Mouse (Mus musculus) mouse embryonic stem cell (cell line): ENCODE measurements at regions not wholly inside any gene's neighbourhood (a gene's known extent, or its start where the extent isn't known, plus 50 kb on each side); places are given as distances from the start of the nearest gene placed in this dataset.
"Not testable (repeated sequence)": the region's sequence is repeated elsewhere in the genome, so short reads cannot be mapped to it uniquely, and the experiment has no call there.

Experiments used
- in situ Hi-C, 2 experiments: fragments of 300-500 bp; cut with MboI; formaldehyde crosslinking; loops; 1 replicate in 1 of 2; 3 replicates in 1 of 2; pipeline ENCODE4 v1.14.3; 2019 to 2020; ENCODE audit warnings: low sequenced_read_pairs in 2 of 2, low pct_unique_long_range_greater_than_20kb in 1 of 2, mixed read lengths in 1 of 2; ENCODE audit not compliant: unreplicated experiment in 1 of 2

DNA sequence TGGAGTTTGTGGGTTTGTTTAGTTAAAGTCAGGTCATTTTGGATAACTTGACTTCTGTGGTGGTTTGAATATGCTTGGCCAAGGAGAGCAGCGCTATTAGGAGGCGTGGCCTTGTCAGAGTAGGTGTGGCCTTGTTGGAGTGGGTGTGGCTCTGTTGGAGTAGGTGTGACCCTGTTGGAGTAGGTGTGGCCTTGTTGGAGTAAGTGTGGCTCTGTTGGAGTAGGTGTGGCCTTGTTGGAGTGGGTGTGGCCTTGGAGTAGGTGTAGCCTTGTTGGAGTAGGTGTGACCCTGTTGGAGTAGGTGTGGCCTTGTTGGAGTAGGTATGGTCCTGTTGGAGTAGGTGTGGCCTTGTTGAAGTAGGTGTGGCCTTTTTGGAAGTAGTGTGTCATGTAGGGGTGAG is 88.4 kb upstream of the Slc38a2 start:
- in situ Hi-C loops, result not testable (repeated sequence)

- in situ Hi-C loops, result no loop called here
Observed at GRCm38 (mm10) chr15:96784578-96784977, 85.0 kb upstream of the Slc38a2 start.

DNA sequence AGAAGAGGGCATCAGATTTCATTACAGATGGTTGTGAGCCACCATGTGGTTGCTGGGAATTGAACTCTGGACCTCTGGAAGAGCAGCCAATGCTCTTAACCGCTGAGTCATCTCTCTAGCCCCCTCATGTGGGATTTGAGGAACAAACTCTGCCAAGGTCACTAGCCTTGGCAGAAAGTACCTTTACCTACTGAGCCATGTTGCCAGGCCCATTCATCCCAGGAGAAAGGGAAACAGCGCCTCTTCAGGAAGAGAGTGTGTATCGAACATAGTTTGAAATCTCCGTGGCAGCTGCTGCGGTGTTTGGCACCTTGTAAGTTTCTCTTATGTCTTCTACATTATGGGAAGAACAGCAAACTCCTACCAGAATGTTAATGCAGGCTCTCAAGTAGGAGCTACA is 82.0 kb upstream of the Slc38a2 start:
- in situ Hi-C loops, result no loop called here

DNA sequence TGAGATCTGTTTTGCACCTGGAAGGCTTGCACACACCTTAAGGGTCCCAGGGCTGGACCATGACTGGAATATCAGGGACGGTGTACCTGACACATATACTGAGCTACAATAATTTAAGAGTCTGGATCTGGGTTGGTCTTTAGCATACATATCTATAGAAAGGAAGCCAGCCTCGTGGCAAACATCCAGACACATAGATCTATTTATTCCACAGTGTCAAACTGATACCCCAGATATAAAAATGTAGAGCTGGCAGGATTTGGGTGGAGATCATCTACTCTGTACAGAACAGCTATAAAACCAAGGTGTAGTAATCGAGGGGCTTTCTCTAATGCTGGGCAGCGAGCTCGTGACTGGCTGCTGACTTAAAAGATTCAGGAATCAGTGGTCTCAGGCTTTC is 81.1 kb upstream of the Slc38a2 start:
- in situ Hi-C loops, result no loop called here

DNA sequence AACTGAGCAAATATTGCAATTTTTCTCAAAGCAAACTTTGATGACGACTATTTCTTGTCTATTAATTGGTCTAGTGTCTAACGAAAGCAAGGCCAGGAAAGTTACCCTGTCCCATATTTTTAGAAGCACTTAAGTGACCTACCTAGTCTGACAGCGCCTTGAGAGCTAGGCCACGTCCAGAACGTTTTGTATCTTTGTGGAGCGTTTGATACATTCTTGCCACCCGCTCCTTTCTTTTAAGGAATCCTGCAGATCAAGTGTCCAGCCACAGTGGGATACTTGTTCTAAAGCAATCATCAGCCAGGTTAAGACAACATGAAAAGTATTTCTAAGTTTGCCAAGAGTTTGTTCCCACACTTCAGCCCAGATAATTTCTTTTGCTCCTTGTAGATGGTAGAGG is 79.8 kb upstream of the Slc38a2 start:
- in situ Hi-C loops, result no loop called here

GRCm38 (mm10) chr15:96778321-96778926 is 78.9 kb upstream of the Slc38a2 start:
- in situ Hi-C loops, result no loop called here

- in situ Hi-C loops, result no loop called here
Observed at GRCm38 (mm10) chr15:96776476-96777075, 77.0 kb upstream of the Slc38a2 start.

DNA sequence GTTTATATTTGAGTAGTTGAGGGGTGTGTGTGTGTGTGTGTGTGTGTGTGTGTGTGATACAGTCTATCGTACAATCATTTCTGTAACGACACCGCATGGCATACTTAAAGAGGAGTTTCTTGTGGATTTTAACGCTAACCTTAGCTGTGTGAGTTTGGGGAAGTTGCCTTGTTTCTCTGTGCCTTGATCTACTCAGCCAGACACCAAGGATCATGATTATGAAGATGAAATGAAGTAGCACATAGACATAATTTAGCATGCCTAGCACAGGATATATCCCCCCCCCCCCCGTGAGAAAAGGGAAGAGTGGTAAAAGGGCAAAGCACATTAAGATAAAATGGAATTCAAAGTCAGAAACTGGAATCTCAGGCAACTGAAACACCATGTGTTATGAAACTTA is 75.6 kb upstream of the Slc38a2 start:
- in situ Hi-C loops, result no loop called here

- in situ Hi-C loops, result no loop called here
Observed at GRCm38 (mm10) chr15:96774664-96775063, 75.1 kb upstream of the Slc38a2 start.

- in situ Hi-C loops, result no loop called here
Observed at GRCm38 (mm10) chr15:96773656-96774055, 74.1 kb upstream of the Slc38a2 start.

GRCm38 (mm10) chr15:96772701-96773100 is 73.2 kb upstream of the Slc38a2 start:
- in situ Hi-C loops, result no loop called here

- in situ Hi-C loops, result no loop called here
Observed at GRCm38 (mm10) chr15:96770786-96771185, 71.3 kb upstream of the Slc38a2 start.

DNA sequence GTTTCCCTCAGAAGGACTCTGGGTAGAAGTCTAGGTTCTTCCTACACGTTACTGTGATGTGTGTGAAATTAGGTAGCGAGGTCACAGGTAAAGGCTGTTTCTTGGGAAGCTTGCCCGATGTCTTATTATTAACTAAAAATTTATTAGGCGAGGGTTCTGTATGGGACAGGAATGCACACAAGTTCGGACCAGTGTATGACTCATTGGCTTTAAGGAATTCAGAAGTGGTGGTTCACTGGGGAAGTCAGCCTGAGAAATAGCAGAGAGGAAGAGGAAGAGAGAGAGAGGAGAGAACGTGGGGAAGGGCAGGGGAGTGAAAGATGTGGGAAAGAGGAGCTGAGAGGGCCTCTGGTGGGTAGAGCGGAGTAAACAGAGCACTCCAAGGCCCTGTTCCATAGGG is 70.8 kb upstream of the Slc38a2 start:
- in situ Hi-C loops, result no loop called here

- in situ Hi-C loops, result no loop called here
Observed at GRCm38 (mm10) chr15:96769751-96770150, 70.2 kb upstream of the Slc38a2 start.

- in situ Hi-C loops, result no loop called here
Observed at GRCm38 (mm10) chr15:96768301-96768993, 68.9 kb upstream of the Slc38a2 start.

DNA sequence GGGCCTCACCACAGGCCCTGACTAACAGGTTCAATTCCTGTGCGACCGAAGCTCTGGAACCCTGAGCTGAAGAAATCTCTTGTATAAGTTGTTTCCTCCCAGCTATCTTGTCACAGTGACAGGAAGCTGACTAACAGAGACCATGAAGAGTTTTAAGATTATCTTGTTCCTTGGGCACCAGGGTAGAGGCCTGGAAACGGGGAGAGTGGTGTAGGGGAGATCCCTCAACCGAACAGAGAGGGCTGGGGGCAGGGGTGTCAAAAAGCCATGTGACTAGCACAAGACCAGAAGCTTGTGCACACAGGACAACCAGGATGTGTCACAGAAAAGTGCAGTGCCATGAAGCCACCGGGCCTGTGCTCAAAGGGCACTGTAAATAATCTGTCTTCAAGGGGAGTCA is 67.7 kb upstream of the Slc38a2 start:
- in situ Hi-C loops, result no loop called here

DNA sequence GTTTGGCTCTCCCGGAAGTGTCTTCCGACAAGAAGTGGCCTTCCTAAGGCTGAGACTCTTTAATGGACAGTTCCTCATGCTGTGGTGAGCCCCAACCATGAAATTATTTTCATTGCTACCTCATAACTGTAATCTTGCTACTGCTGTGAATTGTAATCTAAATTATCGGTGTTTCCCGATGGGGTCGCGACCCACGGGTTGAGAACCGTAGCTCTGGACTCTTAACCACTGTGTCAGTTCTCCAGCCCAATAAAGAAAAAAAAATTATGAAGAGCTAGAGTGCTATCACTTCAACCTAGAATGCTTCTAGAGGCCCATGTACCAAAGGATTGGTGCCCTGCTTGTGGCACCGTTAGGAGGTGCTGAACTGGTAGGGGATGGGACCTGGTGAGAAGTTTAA is 66.7 kb upstream of the Slc38a2 start:
- in situ Hi-C loops, result no loop called here

DNA sequence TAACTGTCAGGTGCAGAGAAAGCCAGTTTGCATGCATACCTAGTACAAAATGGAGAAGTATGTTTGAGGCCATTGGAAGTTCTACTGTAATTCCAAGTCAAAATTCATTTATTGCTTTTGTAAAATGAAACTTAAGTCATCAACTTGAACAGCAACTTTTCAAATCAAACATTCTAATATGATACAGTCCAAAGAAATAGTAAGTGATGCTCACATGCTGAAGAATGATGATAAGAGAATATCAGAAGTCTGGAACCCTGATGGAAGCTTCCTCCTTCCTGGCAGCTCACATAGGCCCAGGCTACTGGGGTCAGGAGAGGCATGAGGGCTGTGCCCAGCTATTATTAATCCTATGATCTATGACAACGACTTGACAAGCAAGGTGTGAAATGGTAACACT is 64.1 kb upstream of the Slc38a2 start:
- in situ Hi-C loops, result no loop called here

DNA sequence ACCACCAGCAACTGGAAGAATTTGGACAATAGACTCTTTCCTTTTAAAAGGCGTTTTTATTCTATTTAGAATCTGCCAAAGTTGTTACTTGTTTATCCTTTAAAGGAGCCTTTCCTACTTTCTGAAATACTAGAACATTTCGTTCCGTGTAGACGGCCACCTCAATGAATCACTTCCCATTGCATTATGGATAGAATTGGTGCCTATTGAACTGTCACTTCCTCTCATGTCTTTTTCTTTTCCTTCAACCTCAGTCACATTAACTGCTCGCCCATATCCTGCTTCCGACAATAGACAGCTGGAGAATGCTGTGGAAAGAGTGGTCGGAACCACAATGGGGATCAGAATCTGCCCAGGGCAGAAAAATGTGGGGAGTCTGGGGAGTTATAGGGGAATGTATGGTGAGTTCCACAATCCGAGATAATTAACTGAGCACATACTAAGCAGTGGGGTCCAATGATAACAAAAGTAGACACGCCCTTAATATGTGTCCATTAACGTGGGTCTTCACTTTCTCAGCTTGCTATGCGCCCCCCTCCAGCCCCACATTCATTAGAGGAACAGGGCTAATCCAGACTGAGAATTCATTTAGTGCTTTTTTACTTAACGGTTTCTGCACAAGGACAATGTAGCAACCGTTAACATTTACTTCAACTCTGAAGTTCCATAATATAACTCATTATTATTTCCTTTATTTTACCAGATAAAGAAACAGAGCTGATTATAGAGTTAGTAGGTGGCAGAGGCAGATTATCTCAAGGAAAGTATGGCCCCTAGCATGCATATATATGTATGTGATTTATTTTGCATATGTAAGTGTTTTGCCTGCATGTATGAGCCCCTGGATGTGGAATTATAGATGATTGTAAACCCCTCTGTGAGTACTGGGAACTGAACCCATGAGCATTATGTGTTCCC is 59.8 kb upstream of the Slc38a2 start:
- in situ Hi-C loops, result no loop called here
